Mouse (Mus musculus) heart, postnatal 0 days (tissue): ENCODE results near the gene 5730522E02Rik. TPM values are rescaled to one million over a fixed set of nuclear protein-coding genes. Genes with fewer than 3 reads are reported as not detected.

Experiments
- ATAC-seq: fragments of 200-750 bp; cut with Nextera tagmentation; 2 replicates; pipeline ENCODE4 v1.8.0; 2017; ENCODE audit warnings: low read depth, moderate number of reproducible peaks, moderate library complexity; ENCODE audit not compliant: insufficient read depth
- DNase-seq: peaks from one replicate; pipeline ENCODE4 v3.0.0-alpha.2; 2016; ENCODE audit warnings: low spot score
- H3K27ac ChIP-seq: fragments of 300-500 bp; sonication (generic); 2 replicates; pipeline ENCODE4 v1.5.1; 2014; ENCODE audit warnings: low read depth, mild to moderate bottlenecking
- H3K27me3 ChIP-seq: fragments of 300-500 bp; sonication (generic); 2 replicates; pipeline ENCODE4 v1.6.1; 2014; ENCODE audit warnings: low read length, mixed read lengths; ENCODE audit not compliant: control insufficient read depth, insufficient read depth
- H3K36me3 ChIP-seq: fragments of 300-500 bp; sonication (generic); replicated peaks from 2 replicates; pipeline ENCODE4 v1.6.1; 2014; ENCODE audit warnings: low read length, mixed read lengths; ENCODE audit not compliant: control insufficient read depth, insufficient read depth
- H3K4me1 ChIP-seq: fragments of 300-500 bp; sonication (generic); 2 replicates; pipeline ENCODE4 v1.6.1; 2014; ENCODE audit warnings: antibody characterized with exemption; ENCODE audit not compliant: control insufficient read depth, insufficient read depth
- H3K4me2 ChIP-seq: fragments of 300-500 bp; sonication (generic); 2 replicates; pipeline ENCODE4 v1.6.1; 2014; ENCODE audit warnings: low read depth, mild to moderate bottlenecking, low read length, moderate library complexity
- H3K4me3 ChIP-seq: fragments of 300-500 bp; sonication (generic); 2 replicates; pipeline ENCODE4 v1.5.1; 2014; ENCODE audit warnings: low read depth, low read length
- H3K9ac ChIP-seq: fragments of 300-500 bp; sonication (generic); replicated peaks from 2 replicates; pipeline ENCODE4 v1.6.1; 2014; ENCODE audit warnings: low read depth, low read length, mixed read lengths
- H3K9me3 ChIP-seq: fragments of 300-500 bp; sonication (generic); replicated peaks from 2 replicates; pipeline ENCODE4 v1.6.1; 2016; ENCODE audit warnings: low read length; ENCODE audit not compliant: control insufficient read depth
- CTCF ChIP-seq: IDR thresholded peaks from 2 replicates; pipeline ENCODE4 v1.5.1; 2016; ENCODE audit warnings: antibody characterized with exemption, control low read depth, low read depth
- EP300 ChIP-seq: IDR thresholded peaks from 2 replicates; pipeline ENCODE4 v1.6.1; 2016; ENCODE audit warnings: antibody characterized with exemption, low read depth
- WGBS: fragments of 180-500 bp; shearing (Covaris S2); extraction: QIAGEN DNeasy Blood & Tissue Kit; methylation state at CpG from one replicate; pipeline ENCODE4 v1.1.7; 2014; 5-methylcytosine and 5-hydroxymethylcytosine counted together
- polyA plus RNA-seq: library from polyadenylated mRNA; unstranded; fragments of >200 nt; fragmentation: Nextera tagmentation; extraction: Ambion mirVana; gene quantifications from 2 replicates; pipeline ENCODE4 v1.2.1, GENCODE M21; 2015
- total RNA-seq: library from RNA; depleted of rRNA; stranded (reverse); fragments of >200 nt; gene quantifications from 2 replicates; pipeline ENCODE4 v1.2.3, GENCODE M21; 2014; ENCODE audit warnings: low replicate concordance

5730522E02Rik gene
- total and polyA plus RNA-seq, 2 experiments from 2014 or later = 0.52 TPM; not detected in 1

- Histone ChIP-seq H3K4me1 (no peaks in the 10 kb centered on the region), H3K9me3 (no peaks in the 10 kb centered on the region), H3K36me3 (no peaks in the 10 kb centered on the region), H3K4me3 (no peak overlapping the region), H3K4me2 (no peak overlapping the region), H3K27ac (no peak overlapping the region), H3K9ac (no peak overlapping the region), H3K27me3 (no peaks in the 10 kb centered on the region)
- DNase-seq (no peak), ATAC-seq (no peak)
- TF ChIP-seq CTCF = no peak
- no peak for TF ChIP-seq EP300
- whole genome bisulfite sequencing = 64% methylated on average over 5 of the region's 5 CpGs
Observed at GRCm38 (mm10) chr11:26161354-26161753, 49.2 kb downstream of the 5730522E02Rik start.

DNA sequence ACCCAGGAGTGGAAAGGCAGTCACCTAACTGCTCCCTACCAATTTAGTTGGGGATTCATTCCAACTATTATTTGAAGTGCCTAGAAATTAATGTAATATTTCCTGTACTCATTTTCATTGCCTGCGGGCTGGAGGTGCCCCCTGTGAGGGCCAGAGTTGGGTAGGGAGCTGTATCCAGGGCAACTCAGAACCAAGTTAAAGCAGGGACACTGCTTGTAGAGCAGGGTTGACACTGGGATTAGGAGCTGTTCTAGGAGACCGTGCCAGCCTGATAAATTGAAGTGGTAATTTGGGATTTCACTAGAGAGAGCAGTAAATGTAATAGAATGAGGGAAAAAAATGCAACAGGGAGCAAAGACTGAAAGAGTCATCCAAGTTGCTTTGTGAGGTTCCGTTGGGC, 51.5 kb downstream of the 5730522E02Rik start:
- Histone ChIP-seq H3K9ac (no peak overlapping the region), H3K27me3 (no peaks in the 10 kb centered on the region), H3K27ac (no peak overlapping the region), H3K36me3 (no peaks in the 10 kb centered on the region), H3K4me1 (no peaks in the 10 kb centered on the region), H3K4me2 (no peak overlapping the region), H3K9me3 (no peaks in the 10 kb centered on the region), H3K4me3 (no peak overlapping the region)
- DNase-seq = no peak
- 62% methylated on average over 3 of the region's 3 CpGs for WGBS
- TF ChIP-seq CTCF (no peak), EP300 (no peak)
- no peak for ATAC-seq

DNA sequence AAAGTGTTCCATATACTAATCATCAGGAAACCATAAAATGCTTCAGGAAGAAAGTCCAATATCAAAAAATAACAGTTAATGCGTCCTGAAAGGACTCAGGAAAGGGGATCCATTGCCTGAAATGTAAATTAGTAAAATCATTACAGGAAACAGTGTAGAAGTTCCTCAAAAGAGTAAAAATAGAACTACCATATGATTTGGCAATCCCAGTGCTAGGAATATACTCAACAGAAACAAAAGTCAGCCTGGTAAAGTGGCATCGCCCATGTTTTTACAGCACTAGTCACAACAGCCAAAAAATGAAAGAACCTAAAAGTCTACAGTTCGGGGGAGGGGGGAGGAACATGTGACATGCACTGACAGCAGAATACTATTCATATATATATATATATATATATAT, 70.5 kb downstream of the 5730522E02Rik start:
- H3K4me2 ChIP-seq = no peak overlapping the region
- TF ChIP-seq EP300 (no peak), CTCF (no peak)
- no peaks in the 10 kb centered on the region for H3K9me3 ChIP-seq
- no peaks in the 10 kb centered on the region for H3K27me3 ChIP-seq
- H3K4me3 ChIP-seq = no peak overlapping the region
- no peaks in the 10 kb centered on the region for H3K4me1 ChIP-seq
- no peaks in the 10 kb centered on the region for H3K36me3 ChIP-seq
- H3K27ac ChIP-seq = no peak overlapping the region
- ATAC-seq (no peak), DNase-seq (no peak)
- no peak overlapping the region for H3K9ac ChIP-seq
- 58% methylated on average over 3 of the region's 3 CpGs for WGBS

GRCm38 (mm10) chr11:26138013-26138412, 72.5 kb downstream of the 5730522E02Rik start:
- no peak overlapping the region for H3K27ac ChIP-seq
- no peaks in the 10 kb centered on the region for H3K27me3 ChIP-seq
- H3K9me3 ChIP-seq = no peaks in the 10 kb centered on the region
- WGBS = 79% methylated on average over 1 of the region's 1 CpGs
- ATAC-seq = no peak
- no peak overlapping the region for H3K9ac ChIP-seq
- no peaks in the 10 kb centered on the region for H3K4me1 ChIP-seq
- H3K36me3 ChIP-seq = no peaks in the 10 kb centered on the region
- no peak for DNase-seq
- H3K4me2 ChIP-seq = no peak overlapping the region
- TF ChIP-seq EP300 (no peak), CTCF (no peak)
- no peak overlapping the region for H3K4me3 ChIP-seq

DNA sequence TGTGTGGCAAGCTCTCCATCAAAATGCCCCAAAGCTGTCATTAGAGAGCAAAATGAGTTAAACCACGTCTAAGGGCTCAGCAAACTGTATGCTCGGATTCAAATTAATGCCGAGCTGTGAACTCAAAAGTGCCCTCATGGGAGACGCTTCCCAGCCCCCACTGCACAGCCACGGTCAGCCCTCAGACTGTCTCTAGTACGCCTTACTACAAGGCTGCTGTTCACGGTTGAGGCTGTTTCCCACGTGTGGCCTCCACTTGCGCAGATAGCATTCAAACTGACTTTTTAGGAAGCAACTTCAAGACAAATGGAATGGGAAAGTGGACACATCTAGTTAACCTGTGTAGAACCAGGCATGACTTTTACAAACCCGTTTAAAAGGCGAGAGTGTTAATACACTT, 79.7 kb downstream of the 5730522E02Rik start:
- H3K9ac ChIP-seq = no peak overlapping the region
- H3K4me3 ChIP-seq = no peak overlapping the region
- TF ChIP-seq EP300 = no peak
- no peak for TF ChIP-seq CTCF
- 31% methylated on average over 11 of the region's 11 CpGs for WGBS
- H3K36me3 ChIP-seq = no peaks in the 10 kb centered on the region
- H3K27me3 ChIP-seq = no peaks in the 10 kb centered on the region
- no peaks in the 10 kb centered on the region for H3K4me1 ChIP-seq
- DNase-seq = no peak
- no peaks in the 10 kb centered on the region for H3K9me3 ChIP-seq
- no peak overlapping the region for H3K4me2 ChIP-seq
- ATAC-seq = no peak
- H3K27ac ChIP-seq = no peak overlapping the region

DNA sequence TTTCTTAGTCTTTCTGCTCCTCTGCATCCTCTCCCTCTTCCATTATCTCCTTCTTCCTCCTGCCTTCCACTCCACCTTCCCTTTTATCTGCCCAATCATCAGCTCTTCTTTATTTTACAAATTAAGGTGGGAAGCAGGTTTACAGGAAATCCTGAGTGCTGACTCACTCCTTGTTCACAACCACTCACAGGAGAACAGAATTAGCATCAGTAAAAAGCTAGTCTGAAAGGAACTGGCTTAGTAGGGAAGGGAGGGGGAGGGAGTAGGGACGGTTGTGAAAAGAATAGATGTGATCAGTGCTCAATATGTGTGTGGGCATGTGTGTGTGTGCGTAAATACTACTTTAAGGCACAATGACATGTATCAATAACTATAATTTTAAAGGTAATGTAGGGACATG, 81.5 kb downstream of the 5730522E02Rik start:
- TF ChIP-seq EP300 (no peak), CTCF (no peak)
- Histone ChIP-seq H3K9me3 (no peaks in the 10 kb centered on the region), H3K9ac (no peak overlapping the region), H3K27ac (no peak overlapping the region), H3K4me3 (no peak overlapping the region), H3K27me3 (no peaks in the 10 kb centered on the region), H3K4me1 (no peaks in the 10 kb centered on the region), H3K4me2 (no peak overlapping the region), H3K36me3 (no peaks in the 10 kb centered on the region)
- WGBS = 61% methylated on average over 2 of the region's 2 CpGs
- DNase-seq = no peak
- ATAC-seq = no peak
